Mouse (Mus musculus) hindbrain, embryonic 15.5 days (tissue): ENCODE measurements around the gene Asic4. TPM values are rescaled to one million over a fixed set of nuclear protein-coding genes. Genes with fewer than 3 reads are reported as not detected.

Source experiments
- ATAC-seq: fragments of 200-750 bp; cut with Nextera tagmentation; 2 replicates; pipeline ENCODE4 v1.8.0; 2017; ENCODE audit warnings: low read depth, moderate number of reproducible peaks, moderate TSS enrichment; ENCODE audit not compliant: low FRiP score
- H3K27ac ChIP-seq: fragments of 300-500 bp; sonication (generic); replicated peaks from 2 replicates; pipeline ENCODE4 v1.5.1; 2015; ENCODE audit warnings: mild to moderate bottlenecking, inconsistent platforms
- H3K27me3 ChIP-seq: fragments of 300-500 bp; sonication (generic); 2 replicates; pipeline ENCODE4 v1.6.1; 2015; ENCODE audit warnings: control low read depth, inconsistent platforms
- H3K36me3 ChIP-seq: fragments of 300-500 bp; sonication (generic); 2 replicates; pipeline ENCODE4 v1.6.1; 2015; ENCODE audit warnings: control low read depth, inconsistent platforms
- H3K4me1 ChIP-seq: fragments of 300-500 bp; sonication (generic); replicated peaks from 2 replicates; pipeline ENCODE4 v1.6.1; 2015; ENCODE audit warnings: control low read depth, inconsistent platforms
- H3K4me2 ChIP-seq: fragments of 300-500 bp; sonication (generic); 2 replicates; pipeline ENCODE4 v1.6.1; 2015; ENCODE audit warnings: moderate library complexity, mild to moderate bottlenecking, inconsistent platforms
- H3K4me3 ChIP-seq: fragments of 300-500 bp; sonication (generic); 2 replicates; pipeline ENCODE4 v1.5.1; 2015; ENCODE audit warnings: mild to moderate bottlenecking, inconsistent platforms
- H3K9ac ChIP-seq: fragments of 300-500 bp; sonication (generic); 2 replicates; pipeline ENCODE4 v1.6.1; 2015; ENCODE audit warnings: inconsistent platforms
- H3K9me3 ChIP-seq: fragments of 300-500 bp; sonication (generic); 2 replicates; pipeline ENCODE4 v1.6.1; 2016; ENCODE audit warnings: control low read depth, inconsistent platforms
- whole genome bisulfite sequencing: fragments of 180-500 bp; shearing (Covaris S2); methylation state at CpG from one replicate; pipeline ENCODE4 v1.1.7; 2015; 5-methylcytosine and 5-hydroxymethylcytosine counted together
- polyA plus RNA-seq: library from polyadenylated mRNA; unstranded; fragments of >200 nt; fragmentation: Nextera tagmentation; extraction: Ambion mirVana; gene quantifications from 2 replicates; pipeline ENCODE4 v1.2.1, GENCODE M21; 2015

Gene Asic4
- polyA plus RNA-seq, 1 experiment from 2014 or later = 22.8 TPM

DNA sequence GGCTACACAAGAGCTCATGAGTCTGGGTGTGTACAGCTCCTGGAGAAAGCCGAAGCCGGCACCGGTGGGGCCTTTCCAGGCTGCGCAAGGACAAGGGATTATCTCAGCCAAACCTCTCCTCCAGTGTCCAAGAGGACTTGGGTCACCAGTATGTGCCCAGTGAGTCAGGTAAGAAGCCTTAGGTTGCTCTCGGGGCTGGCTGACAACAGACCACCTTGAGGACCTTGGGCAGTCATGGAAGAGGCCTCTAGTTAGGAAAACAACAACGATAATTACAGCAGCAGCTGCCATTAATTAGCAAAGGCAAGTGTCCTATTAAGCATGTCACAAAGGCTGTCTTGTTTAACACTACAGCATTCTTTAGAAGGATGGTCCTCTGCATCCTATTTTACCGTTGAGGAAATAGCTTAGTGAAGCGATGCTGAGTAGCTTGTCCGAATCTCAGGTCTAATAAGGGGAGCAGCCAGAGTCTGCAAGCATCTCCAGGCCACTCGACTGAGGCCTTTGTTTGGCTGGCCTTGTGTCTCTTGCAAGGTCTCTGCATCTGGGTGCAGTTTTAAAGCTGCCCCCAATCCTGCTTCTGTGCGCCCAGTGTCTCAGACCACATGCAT lies 26.4 kb upstream of the Asic4 start:
- ATAC-seq = no peak
- Histone ChIP-seq H3K4me1 (peaks cover 23% of the 10 kb centered on the region), H3K9ac (no peak overlapping the region), H3K4me3 (no peak overlapping the region), H3K4me2 (no peak overlapping the region), H3K27ac (no peak overlapping the region), H3K9me3 (no peaks in the 10 kb centered on the region), H3K27me3 (peaks cover 36% of the 10 kb centered on the region), H3K36me3 (no peaks in the 10 kb centered on the region)
- WGBS = 55% methylated on average over 11 of the region's 11 CpGs

DNA sequence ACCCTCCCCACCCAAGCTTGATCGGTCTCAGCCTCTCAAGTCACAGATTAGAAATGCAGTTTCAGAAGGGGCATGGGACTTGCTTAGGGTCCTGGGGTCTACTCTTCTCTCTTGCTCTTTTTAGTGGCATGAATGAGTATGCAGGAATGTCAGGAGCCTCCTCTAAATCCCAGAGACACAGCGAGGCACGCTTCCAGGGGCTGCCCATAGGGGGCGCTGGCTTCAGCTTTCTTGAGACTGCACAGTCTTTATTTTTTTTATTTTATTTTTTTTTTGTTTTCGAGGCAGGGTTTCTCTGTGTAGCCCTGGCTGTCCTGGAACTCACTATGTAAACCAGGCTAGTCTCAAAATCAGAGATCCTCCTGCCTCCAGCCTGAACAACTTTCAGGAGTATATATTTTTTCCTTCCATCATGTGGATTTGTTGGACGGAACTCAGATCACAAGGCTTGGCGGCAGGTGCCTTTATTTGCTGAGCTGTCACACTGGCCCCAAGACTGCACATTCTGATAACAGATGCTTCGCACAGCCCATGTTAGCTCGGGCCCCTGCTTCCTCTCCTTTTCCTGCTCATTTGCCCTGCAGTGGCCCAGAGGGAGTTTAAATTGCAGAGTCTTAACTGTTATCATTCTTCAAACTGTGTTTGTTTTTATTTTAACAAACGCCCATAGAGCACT lies 24.3 kb upstream of the Asic4 start:
- Histone ChIP-seq H3K4me2 (no peak overlapping the region), H3K4me1 (peaks cover 23% of the 10 kb centered on the region), H3K27me3 (peaks cover 26% of the 10 kb centered on the region), H3K9ac (no peak overlapping the region), H3K27ac (no peak overlapping the region), H3K4me3 (no peak overlapping the region), H3K9me3 (no peaks in the 10 kb centered on the region), H3K36me3 (no peaks in the 10 kb centered on the region)
- 31% methylated on average over 10 of the region's 10 CpGs for WGBS
- ATAC-seq = no peak

DNA sequence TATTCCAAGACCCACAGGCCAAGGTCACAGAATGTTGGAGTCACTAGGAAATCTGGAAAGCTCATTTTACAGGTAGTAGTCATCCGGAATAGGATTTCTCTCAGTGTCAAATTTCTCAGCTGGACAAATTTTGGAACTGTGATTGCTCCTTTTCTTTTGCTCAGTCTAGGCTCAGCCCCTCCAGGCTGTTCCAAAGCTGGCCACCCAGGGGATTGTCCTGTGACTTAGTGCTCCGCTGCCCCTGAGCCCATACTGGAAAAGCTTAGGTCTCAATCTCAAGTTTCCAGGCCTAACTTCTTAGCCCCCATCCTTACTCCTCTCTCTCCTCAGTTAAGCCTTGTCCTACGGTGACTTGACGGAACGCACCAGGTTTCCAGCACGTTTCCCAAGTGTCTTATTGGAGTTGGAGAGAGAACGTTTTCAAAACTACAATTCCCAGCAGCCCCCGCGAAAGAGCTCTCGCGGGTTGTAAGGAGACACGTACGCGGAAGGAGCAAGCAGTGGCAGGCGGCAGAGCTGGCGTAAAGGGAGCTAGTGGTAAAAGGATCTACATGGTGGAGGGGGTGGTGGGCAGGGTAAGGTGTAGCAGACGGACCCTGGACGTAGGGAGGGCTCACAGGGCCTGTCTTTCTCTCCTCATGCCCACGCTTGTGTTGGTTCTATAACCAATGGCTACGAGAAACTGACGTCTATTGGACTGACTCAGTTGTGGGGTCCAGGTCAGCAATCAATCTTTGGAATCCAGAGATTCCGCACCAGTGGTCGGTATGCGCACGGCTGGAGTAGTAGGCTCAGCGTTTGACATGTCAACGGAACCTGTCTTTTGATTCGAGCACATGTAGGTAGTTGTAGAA lies 14.5 kb upstream of the Asic4 start, which contains the start of gene Gmppa:
TSS of gene Gmppa (plus strand) at position 456 of the 854 bp plus-strand sequence.
- H3K9me3 ChIP-seq = no peaks in the 10 kb centered on the region

DNA sequence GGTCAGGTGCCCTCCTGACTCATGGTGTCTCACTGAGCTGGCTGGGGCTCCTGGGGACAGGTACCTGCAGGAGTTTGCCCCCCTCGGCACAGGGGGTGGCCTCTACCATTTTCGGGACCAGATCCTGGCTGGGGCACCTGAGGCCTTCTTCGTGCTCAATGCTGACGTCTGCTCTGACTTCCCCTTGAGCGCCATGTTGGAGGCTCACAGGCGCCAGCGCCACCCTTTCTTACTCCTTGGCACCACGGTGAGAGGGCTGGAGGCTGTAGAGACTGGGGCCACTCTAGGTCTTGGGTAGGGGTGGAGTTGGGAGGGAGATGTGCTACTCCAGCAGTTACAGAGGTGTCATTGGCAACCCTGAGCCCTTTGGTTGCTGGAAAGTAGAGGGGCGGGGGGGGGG lies 11.5 kb upstream of the Asic4 start:
- Histone ChIP-seq H3K27ac (no peak overlapping the region), H3K27me3 (no peaks in the 10 kb centered on the region), H3K36me3 (no peaks in the 10 kb centered on the region), H3K4me2 (no peak overlapping the region), H3K9ac (no peak overlapping the region), H3K4me1 (peaks cover 36% of the 10 kb centered on the region), H3K9me3 (no peaks in the 10 kb centered on the region), H3K4me3 (no peak overlapping the region)
- 80% methylated on average over 8 of the region's 9 CpGs for WGBS
- ATAC-seq = no peak

More for the DNA sequence above, 14.5 kb upstream of the Asic4 start, which contains the start of gene Gmppa:
- Histone ChIP-seq H3K4me2 (peak within 1 kb of the TSS; percentile 73), H3K4me1 (peaks cover 19% of the 10 kb centered on the region), H3K36me3 (no peaks in the 10 kb centered on the region), H3K27me3 (no peaks in the 10 kb centered on the region), H3K9ac (peak within 1 kb of the TSS; percentile 66), H3K4me3 (peak within 1 kb of the TSS; percentile 56), H3K27ac (peak within 1 kb of the TSS; percentile 78)
- peak; percentile 90 for ATAC-seq
- WGBS = 6% methylated on average over 28 of the region's 28 CpGs

DNA sequence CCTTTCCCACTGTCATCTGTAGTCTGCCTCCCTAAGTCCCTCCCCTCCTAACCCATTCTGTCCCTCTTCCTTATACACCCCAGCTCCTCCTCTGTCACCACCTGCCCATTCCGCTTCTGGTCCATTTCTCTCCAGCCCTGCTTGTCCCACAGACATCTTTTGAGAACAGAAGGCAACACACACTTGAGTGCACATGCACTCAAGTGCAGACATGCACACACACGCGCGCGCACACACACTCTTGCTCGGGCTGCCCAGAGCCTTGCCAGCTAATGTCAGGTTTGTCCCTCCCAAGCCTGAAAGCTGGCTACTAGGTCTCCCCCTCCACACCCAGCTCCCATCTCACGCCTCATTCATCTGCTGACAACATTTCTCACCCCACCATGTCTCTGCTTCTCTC lies 9.6 kb upstream of the Asic4 start:
- no peak overlapping the region for H3K4me3 ChIP-seq
- no peaks in the 10 kb centered on the region for H3K9me3 ChIP-seq
- H3K4me2 ChIP-seq = no peak overlapping the region
- peaks cover 52% of the 10 kb centered on the region for H3K4me1 ChIP-seq
- H3K36me3 ChIP-seq = no peaks in the 10 kb centered on the region
- H3K9ac ChIP-seq = no peak overlapping the region
- no peaks in the 10 kb centered on the region for H3K27me3 ChIP-seq
- 76% methylated on average over 7 of the region's 7 CpGs for WGBS
- ATAC-seq = no peak
- no peak overlapping the region for H3K27ac ChIP-seq

DNA sequence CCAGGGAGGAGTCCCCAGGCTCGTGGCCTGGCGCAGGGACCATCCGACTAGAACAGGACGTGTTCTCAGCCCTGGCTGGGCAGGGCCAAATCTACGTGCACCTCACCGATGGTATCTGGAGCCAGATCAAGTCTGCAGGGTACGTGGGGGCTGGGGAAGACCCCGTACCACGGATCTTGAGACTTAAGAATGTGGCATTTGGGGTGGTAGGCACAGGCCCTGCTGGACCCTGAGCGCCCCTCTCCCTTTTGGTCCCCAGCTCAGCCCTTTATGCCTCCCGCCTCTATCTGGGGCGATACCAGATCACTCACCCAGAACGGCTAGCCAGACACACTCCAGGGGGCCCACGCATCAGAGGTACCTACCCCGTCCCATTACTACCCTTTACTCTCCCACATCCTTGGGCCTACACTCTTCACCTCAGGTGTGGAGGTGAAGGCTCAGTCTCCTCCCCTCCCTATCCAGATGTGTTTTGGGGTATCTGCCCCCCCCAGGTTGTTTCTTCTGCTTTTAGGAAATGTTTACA lies 8.7 kb upstream of the Asic4 start:
- H3K27ac ChIP-seq = no peak overlapping the region
- H3K9me3 ChIP-seq = no peaks in the 10 kb centered on the region
- 86% methylated on average over 15 of the region's 15 CpGs for WGBS
- H3K4me2 ChIP-seq = no peak overlapping the region
- H3K4me1 ChIP-seq = peaks cover 56% of the 10 kb centered on the region
- no peak overlapping the region for H3K4me3 ChIP-seq
- no peak for ATAC-seq
- no peak overlapping the region for H3K9ac ChIP-seq
- H3K36me3 ChIP-seq = no peaks in the 10 kb centered on the region
- no peaks in the 10 kb centered on the region for H3K27me3 ChIP-seq

DNA sequence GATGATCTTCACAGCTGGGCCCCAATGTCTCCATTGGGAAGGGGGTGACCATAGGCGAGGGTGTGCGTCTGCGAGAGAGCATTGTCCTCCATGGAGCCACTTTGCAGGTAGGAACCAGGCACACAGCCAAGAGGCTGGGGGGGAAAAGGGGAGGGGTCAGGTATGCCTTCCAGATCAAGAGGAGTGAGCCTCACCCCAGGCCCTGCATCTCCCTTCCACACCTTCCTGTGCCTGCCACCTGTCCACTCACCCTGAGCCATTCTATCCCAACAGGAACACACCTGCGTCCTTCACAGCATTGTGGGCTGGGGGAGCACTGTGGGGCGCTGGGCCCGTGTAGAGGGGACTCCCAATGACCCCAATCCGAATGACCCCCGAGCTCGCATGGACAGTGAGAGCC lies 8.1 kb upstream of the Asic4 start:
- 77% methylated on average over 9 of the region's 9 CpGs for WGBS
- ATAC-seq = no peak
- H3K9me3 ChIP-seq = no peaks in the 10 kb centered on the region
- 0 out of 2 replicates have a peak overlapping the region, but pooled peaks have one; percentile 21 for H3K27ac ChIP-seq
- no peak overlapping the region for H3K4me3 ChIP-seq
- H3K27me3 ChIP-seq = no peaks in the 10 kb centered on the region
- H3K4me2 ChIP-seq = no peak overlapping the region
- no peak overlapping the region for H3K9ac ChIP-seq
- no peaks in the 10 kb centered on the region for H3K36me3 ChIP-seq
- peaks cover 56% of the 10 kb centered on the region for H3K4me1 ChIP-seq

DNA sequence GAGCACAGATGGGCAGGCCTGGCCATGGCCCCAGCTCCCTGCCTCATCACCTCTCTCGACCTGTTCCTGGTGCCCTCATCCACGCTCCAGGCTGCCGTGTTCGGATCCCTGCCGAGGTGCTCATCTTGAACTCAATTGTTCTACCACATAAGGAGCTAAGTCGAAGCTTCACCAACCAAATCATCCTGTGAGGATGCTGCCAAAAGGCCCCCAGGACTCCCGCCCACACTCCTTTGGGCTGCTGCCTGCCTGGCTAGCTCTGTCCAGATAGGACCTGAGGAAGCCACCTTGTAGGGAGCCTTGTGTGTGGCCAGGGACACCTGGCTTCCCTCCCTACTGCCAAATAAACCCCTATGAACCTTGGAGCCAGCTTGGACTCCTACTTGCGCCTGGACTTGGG lies 7.4 kb upstream of the Asic4 start:
- ATAC-seq = no peak
- H3K36me3 ChIP-seq = no peaks in the 10 kb centered on the region
- H3K4me2 ChIP-seq = no peak overlapping the region
- peak overlapping the region; percentile 21; the same call in 1 of the 2 replicates for H3K27ac ChIP-seq
- no peaks in the 10 kb centered on the region for H3K9me3 ChIP-seq
- H3K4me3 ChIP-seq = no peak overlapping the region
- H3K9ac ChIP-seq = no peak overlapping the region
- WGBS = 21% methylated on average over 8 of the region's 8 CpGs
- no peaks in the 10 kb centered on the region for H3K27me3 ChIP-seq
- H3K4me1 ChIP-seq = peaks cover 58% of the 10 kb centered on the region

DNA sequence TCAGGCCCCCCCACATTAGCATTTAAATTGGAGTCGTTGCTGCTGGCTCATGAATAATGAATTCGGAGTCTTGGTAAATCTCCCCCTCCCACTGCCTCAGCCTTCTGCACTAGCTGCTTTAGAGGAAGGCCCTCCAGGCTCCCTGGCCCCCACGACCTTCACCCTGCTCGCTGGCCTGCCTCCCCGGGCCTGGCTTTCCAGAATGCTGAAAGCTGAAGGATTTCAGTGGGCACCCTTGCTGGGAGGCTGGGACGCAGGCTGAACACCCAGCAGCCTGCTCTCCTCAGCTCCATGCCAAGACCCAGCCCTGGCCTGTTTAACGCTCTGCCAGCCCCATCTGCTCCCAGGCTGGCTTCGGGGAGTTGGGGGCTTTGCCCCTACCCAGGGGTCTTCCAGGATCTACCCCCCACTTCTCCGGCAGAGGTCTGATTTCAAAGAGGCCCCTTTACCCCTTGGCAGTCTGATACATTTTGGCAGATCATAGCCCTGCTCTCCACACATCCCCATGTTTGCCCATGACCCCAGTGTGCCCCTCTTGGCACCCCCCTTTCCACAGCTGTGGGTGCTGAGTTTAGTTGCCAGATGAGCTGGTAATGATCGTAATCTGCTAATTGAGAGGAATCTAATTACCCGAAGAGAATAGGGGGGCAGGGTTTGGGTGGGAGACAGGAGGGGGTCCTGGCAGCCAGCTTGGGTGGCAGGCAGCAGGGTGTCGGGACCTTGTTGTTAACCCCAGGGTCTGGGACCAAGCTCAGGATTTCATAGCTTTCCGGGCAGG lies 6.8 kb upstream of the Asic4 start:
- peak; percentile 14; the same call in 1 of the 2 replicates for ATAC-seq
- Histone ChIP-seq H3K27me3 (0 out of 2 replicates have a peak, but pooled peaks cover 3% of the 10 kb centered on the region), H3K4me2 (no peak overlapping the region), H3K9me3 (no peaks in the 10 kb centered on the region), H3K4me3 (no peak overlapping the region), H3K27ac (peak overlapping the region; percentile 64), H3K36me3 (no peaks in the 10 kb centered on the region), H3K4me1 (peaks cover 64% of the 10 kb centered on the region), H3K9ac (no peak overlapping the region)
- 13% methylated on average over 13 of the region's 13 CpGs for WGBS

DNA sequence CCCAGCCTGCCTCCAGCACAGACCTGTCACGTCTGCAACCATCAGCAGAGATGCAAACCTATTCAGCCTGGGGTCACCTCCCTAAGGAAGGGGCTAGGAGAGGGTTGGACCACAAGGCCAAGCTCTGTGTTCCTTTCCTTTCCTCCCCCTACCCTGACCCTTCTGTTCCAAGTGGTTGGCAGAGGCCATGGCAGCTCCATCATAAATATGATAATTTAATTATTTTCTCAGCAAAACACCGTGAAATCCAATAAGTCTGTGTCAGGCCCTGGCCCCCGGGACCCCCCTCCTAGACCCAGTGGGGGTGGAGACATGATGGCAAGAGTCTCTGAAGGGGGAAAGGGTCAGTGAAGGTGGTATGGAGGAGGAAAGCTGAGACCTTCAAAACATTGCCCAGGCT lies 6.0 kb upstream of the Asic4 start:
- Histone ChIP-seq H3K9ac (no peak overlapping the region), H3K27me3 (0 out of 2 replicates have a peak, but pooled peaks cover 3% of the 10 kb centered on the region), H3K4me1 (peaks cover 72% of the 10 kb centered on the region), H3K36me3 (no peaks in the 10 kb centered on the region), H3K27ac (peak overlapping the region; percentile 64; the same call in 1 of the 2 replicates), H3K4me3 (no peak overlapping the region), H3K9me3 (no peaks in the 10 kb centered on the region), H3K4me2 (no peak overlapping the region)
- ATAC-seq = no peak
- 20% methylated on average over 3 of the region's 3 CpGs for WGBS

DNA sequence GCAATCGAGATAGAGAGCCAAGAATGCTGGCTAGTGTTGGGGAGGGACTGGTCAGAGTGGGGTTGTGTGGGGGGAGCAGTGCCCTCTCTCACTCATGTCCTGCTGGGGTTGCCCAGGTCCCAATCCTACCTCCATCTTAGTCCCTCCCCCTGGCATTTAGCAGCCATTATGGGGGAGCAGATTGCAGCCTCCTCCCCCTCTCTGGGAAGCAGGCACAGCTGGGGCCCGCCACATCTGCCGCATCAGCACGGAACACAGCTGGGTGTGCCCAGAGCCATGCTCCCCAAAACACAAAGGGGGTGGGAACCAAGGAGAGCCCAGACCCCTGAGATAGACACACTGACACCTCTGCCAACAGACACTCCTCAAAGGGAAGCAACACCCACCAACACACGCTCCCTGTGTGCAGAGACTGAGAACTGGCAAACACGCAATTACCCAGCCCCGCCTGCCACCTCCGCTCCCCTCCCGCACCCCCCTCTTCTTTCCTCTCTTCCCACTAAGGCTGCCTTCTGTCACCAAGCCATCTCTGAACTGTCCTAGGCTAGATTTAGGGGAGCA lies 5.0 kb upstream of the Asic4 start:
- Histone ChIP-seq H3K9ac (no peak overlapping the region), H3K4me3 (no peak overlapping the region), H3K36me3 (no peaks in the 10 kb centered on the region), H3K27me3 (peaks cover 7% of the 10 kb centered on the region; the same call in 1 of the 2 replicates), H3K9me3 (no peaks in the 10 kb centered on the region), H3K27ac (peak overlapping the region; percentile 14), H3K4me1 (peaks cover 82% of the 10 kb centered on the region), H3K4me2 (peak overlapping the region; percentile 37)
- 6% methylated on average over 9 of the region's 9 CpGs for WGBS
- no peak for ATAC-seq
